Mouse (Mus musculus) embryo, embryonic 9.5 days (tissue): Measurements from ENCODE around the gene Fgfr2.

Source experiments
- DNase-seq: peaks from one replicate; pipeline ENCODE4 v3.0.0-alpha.2; 2017; ENCODE audit errors: extremely low spot score

The Fgfr2 gene

DNA sequence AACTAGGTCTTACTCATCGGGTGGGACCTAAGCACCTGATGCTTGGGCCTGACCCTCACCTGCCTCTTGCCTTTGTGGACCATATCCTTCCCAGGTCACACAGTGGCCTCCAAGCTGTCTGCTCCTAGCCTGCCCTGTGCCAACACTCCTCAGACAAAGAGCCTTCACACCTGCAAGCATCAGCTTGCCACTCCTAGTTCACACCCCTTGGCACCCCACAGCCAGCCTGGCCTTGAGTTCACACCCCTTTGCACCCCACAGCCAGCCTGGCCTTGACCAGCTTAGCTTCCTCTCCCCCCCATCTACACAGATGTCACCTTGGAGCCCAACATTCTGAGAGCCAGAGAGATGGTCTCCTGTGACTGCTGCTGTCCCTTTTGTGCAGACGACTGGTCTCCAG is 319.8 kb downstream of the Fgfr2 start:
- DNase-seq, result no peak

DNA sequence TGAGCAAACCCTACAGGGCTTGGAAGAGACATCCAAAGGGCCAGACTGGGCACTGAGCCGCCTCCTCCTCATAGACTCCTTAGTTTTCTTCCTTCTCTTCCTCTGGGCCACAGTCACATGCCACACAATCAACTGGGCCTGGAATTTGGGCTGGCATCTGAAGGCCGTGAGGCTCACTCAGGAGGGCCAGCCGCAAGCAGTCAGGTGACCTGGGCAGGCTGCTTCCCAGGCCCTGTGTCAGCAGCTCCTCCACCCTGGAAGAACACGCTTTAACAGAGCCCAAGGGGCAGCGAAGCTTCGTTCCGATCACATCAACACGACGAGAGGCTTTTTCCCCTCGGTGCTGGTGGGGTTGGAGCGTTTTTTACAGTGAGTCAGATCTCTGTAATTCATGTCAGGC is 320.5 kb downstream of the Fgfr2 start:
- no peak for DNase-seq

DNA sequence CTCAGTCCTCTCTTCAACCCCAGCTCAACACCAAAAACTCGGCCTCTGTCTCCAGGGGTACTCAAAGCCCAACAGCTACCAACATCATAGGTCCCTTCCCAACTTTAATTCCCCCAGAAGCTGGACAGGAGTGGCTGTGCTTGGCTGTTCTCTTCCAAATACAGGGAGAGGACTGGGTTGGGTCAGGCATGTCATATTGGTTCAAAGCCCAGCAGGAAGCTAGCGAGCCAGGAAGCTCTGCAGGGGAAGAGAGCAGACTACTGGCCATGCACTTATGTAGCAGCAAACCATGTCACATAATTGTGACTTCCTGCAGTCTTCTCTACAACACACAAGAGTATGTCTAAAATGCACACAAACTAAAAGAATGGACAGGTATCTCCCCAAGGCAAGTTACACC is 321.1 kb downstream of the Fgfr2 start:
- no peak for DNase-seq

DNA sequence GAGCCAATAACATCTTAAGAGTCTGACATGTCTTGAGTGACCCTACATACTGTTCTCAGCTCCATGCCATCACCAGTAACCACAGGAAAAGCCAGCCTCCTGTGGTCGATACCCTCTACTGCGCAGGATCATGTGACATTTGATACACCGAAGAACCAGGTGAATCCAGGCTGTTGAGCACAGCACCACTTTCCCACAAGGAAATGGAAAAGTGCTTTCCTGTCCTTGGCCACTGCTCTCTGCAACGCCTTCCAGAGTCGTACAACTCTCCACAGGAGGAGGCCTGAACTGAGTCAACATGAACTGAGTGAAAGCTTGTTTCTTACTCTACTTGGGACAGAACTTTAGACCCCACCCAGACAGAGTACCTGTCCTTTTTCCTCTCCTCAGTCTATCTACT is 321.6 kb downstream of the Fgfr2 start:
- DNase-seq, result no peak

DNA sequence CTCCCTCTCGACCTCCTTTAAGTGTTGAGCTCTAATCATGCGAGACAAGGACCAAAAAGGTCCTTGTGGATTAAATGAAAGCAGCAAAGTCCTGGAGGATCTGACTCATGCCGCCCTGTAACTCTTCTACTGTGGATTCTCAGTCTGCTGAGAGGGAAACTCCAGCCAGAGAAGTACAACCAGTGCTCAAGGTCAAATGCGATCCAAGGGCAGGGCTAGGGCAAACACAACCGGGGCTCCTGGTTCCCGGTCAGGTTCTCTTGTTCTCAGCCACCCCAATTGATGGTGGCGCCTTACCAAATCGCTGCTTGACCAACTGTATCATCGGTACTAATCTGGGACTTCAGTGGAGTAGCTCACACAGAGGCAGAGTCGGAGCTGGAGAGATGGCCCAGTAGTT is 322.3 kb downstream of the Fgfr2 start:
- no peak for DNase-seq

DNA sequence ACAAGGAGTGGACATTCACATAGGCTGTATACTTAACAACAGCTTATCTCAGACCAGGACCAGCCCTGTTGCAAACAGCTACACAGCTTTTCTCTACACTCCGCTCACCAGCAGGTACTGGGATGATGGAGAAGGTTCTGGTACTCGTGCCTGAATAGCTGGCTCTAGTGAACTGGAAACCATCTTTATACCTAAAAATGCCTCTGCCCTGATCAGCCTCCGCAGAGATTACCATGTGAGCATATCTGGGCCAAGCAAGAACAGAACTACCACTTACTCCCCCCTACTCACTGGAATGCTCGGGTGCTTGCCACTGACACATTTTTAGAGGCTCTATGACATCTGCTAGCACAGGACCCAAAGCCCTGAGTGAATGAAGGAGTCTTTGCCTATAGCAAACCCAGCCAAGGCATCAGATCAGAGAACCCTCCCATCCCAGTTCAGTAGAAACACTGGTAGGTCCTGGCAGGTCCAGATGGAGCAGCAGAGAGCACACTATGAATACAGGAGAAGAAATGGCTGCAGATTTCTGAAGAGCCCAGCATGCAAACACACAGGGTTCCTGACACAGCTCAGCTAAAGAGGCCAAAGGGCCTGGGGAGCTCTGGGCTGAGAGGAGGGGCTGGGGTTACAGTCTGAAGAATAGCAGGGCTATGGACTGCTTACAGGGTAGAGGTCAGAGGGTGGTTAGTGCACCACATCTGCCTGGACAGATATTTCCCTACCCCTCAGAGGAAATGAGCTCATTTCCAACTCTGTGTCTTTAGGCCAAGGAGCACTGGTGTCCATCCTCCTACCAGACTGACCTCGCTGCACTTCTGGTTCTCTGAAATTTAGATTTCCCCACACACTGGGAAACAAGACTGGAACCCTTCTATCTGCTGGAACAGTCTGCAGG is 323.8 kb downstream of the Fgfr2 start:
- no peak for DNase-seq

DNA sequence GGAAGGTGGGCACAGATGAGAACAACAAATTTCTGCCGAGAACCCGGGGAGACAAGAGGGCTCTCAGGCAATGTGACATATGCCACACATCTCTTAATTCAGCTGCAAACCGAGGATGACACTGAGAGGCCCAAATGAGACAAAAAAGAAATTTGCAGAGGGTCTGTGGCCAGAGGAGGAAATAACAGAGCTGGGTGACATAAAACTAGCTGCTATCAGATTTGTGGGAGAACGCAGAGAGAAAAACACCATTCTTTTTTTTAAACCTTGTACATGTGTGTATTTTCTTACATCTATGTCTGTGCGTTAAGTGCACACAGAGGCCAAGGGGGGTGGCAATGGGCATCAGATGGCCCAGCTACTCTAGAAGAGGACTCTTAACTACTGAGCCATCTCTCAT is 328.0 kb downstream of the Fgfr2 start:
- no peak for DNase-seq

DNA sequence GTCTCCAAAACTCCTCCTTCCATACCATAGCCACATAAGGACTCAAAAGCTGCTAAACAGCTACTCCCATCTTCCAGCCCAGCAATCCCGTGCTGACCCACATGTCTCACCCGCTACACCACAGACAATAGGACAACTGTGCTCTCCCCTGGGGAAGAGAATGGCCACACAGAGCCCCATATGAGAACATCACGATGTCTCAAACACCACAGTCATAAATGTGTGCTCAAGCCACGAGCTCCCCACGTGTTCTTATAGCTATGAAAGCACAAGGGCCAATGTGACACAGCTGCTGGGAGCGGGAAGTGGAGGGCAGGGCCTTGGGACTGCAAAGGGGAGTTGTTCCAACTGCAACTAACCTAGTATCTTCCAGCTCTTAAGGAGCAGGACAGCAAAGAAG is 329.7 kb downstream of the Fgfr2 start:
- no peak for DNase-seq

DNA sequence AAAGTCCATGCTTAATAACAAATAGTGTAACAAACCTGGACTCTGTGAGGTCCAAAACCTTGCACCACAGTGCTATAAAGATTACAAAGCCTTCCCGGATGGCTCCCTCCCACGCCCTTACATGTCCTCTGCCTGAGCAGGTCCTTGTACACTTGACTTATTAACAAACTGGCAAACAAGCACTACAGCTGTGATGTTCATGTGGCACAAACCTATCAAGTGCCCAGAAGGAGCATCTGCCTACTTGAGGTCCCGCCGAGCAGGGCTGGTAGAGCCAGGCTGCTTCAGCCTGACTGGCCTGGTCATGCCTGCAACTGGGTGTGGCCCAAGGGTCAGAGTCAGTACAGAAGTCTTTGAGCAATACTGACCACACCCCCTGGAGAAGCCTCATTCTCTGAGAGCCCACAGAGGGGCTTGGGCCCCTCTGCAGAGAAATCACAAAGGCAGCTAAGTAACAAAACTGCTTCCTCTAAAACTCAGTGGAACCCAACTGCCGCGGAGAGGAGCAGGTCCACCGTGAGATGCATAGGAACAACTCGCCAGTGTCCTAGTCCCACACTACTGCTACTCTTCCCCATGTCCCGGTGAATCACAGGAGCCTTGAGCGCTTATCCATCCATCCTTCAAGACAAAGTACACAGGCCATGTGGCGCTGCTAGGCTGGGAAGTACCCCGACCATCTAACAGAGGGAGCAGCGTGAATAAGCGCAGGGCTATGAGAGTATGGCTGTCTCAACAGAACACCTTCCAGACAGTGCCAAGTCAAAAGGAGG is 332.5 kb downstream of the Fgfr2 start:
- DNase-seq, result no peak

DNA sequence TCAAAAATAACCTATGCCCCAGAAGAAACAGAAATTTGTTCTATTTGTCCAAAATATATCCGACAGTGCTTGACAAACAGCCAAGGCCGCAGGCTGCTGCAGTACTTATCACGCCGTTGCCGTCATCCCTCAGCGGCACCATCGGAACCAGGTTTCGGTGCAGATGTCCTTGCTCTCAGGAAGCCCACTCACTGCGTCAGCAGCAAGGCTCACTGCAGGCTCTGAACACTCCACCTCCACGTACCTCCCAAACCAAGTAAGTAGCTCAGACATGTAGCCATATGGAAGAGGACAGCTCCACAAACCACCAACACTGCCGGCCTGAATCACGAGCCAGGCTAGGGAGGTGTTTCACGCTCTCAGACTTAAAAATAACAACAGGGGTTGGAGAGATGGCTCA is 334.3 kb downstream of the Fgfr2 start:
- no peak for DNase-seq

DNA sequence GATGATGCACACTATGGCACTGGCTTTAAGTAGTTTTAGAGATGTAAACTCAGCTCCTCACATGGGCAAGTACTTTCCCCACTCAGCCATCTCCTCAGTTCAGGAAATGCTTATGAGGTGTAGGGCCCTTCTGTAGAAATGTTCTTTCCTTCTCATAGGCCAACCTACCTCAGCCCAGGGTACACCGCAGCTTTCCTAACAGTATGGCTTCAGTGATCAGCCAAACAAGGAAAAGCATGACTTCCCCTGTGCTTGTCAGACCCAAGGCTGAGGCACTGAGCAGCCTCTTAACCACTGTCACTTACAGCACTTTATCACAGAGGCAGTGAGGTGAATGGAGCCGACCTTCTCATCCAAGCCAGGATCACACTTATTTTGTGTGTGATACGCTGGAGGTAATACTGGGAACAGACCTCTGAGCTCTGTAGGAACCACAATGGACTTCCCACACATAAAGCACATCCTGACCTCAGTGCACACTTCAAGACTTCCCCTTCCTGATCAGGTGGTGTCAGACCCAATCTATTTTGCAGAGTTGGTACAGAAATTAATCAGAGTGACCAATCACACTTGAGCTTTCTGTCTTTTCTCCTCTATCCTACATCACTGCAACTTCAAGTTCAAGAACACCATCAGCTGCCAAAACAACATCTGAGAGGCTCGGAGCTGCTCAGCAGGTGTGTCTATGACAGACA is 335.5 kb downstream of the Fgfr2 start:
- DNase-seq, result no peak

DNA sequence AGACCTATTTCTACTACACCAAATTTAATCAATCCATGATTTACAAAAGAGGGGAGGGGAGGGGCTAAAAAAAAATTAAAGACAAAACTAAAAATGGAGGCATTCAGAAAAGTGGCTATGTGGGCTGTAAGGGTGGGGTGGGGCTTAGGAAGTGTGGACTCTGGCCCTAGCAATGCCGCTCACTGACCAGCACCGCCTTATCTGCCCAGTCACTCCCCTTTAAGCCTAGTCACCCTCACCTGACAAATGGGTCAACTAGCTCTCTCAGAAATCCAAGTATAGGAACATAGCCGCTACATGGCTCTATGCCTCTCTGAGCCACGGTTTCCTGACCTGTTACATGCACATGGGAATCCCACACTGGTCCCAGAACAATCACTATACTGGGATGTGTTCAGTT is 336.1 kb downstream of the Fgfr2 start:
- no peak for DNase-seq

DNA sequence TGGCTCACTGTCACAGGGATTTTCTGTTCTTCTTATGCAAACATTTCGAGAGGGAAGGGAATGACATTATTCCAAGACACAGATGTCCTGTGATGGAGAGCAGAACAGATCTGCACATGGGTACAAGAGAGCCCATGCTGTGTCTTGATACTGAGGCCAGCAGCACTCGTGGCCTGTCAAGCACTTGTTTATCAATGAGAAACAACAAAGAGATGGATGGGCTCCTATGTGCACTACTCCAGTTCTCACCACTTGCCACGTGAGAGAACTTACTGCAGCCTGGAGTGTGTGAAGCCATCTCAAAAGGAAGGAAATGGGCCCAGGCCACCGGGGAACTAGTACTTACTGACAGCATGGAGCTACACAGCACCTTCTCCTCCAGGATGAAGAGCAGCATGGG is 336.6 kb downstream of the Fgfr2 start:
- DNase-seq, result no peak

DNA sequence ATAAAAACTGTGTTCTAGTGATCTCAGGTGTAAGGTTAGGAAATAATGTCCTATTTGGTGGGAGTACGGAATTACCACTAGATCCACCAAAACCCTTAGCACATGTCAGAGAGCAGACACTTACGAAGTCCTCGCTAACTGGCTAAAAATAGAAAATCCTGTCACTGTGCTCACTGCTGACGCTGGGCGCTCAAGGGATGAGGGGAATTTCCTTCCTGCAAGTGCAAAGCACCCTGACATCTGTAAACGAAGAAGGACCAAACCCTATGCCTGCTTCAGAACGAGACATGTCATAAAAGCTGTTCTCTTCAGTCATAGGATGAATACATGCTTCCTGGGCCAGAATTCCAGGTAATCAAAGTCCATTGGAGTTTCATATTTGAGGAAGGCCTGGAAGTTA is 337.1 kb downstream of the Fgfr2 start:
- DNase-seq, result no peak

DNA sequence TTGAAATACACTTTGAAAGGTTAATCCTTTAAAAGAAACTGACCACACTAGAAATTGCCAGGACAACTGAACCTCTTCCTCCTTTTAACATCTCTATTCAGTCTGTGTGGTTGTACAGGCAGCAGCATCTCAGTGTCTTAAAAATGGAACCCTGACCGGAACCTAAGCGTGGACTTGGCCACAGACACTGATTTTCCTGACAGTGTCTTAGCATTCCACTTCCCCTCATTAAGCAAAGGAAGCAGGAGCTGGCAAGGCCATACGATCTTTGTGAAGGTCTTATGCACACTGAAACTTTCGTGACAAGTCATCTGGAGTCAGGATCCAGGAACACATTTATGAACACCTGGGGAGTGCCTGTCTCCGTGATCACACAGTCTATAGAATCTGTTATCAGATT is 339.0 kb downstream of the Fgfr2 start:
- no peak for DNase-seq

DNA sequence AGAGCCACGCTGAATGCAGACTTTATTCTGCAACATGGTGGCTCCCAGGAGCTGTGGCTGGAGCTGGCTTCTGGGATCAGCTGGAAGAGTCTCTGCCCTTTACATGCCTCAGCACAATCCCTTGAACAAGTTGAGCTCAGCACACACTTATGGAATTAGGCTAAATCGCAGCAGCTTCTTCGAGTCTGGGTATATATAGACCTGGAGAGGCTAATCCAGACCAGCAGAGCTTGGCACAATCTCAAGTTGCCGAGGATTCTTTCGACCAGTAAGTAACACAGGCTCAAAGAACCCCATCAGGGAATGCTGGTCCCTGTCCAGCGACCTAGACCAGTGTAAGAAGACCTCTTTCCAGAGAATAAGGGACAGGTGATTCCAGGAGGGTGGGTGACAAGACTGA is 341.3 kb downstream of the Fgfr2 start:
- no peak for DNase-seq

DNA sequence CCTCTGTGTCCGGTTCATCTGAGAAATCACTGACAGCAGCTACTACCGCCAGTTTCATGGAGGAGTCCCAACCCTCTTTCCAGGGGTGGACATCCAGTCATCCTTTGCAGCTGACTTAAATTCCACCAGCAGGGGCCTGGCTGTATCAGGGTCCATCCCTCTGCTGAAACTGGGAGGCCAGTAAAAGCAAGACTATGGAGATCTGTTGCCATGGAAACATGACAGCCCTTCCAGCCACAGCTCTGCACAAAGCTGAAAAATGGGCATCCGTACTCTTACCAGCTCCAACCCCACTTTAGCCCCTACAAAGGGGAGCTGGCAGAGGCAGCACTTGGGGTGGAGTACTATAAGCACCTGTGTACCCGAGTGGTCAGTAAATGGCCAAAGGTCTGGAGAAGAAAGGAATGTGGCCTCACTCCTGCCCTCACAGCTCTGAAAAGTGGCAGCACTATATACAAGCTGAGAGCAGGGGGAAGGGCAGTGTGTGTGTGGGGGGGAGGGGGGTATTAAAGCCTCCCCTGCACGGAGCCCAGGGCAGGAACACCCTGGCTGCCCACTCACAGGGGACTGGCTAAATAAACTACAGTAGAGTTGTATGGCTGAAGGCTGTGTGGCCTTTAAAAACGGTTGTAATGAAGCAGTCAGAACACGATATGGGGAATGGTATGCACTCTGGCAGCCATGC is 341.9 kb downstream of the Fgfr2 start:
- peak; percentile 53 for DNase-seq

DNA sequence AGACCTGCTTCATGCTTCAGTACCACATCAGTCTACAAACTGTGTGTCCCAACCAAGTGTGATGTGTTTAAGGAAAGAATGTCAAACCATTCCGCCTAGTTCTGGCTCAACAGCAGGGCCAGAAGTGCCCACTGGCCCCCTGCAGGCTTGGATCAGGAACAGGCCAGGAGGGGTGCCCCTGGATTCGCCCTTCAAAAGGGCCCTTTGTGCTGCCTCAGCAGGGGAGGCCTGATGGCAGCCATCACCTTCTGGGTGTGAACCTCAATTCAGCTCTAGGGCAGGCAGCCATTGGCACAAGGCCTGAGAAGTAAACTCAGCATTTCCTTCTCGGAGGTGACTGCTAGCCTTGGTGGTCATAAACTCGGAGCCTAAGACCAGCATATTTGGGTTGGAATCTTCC is 342.5 kb downstream of the Fgfr2 start:
- DNase-seq, result peak; percentile 22

DNA sequence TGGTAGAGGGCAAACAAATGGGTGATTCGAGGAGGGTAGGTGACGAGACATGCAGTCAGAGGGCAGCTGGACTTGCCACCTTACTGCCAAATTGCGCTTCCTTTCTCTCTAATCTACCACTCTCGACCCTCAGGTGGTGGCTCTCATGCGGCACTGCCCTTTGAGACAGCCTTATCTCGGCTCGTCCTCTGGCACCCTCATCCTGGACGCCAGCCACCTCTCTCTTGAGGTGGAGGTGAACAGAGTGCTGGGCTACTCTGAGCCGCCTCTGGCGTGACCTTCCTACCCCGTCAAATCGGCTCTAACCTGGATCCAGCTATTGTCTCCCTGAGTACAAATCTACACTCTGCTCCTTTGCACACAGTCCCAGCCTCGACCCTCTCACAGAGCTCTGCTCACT is 344.5 kb downstream of the Fgfr2 start:
- DNase-seq, result no peak

DNA sequence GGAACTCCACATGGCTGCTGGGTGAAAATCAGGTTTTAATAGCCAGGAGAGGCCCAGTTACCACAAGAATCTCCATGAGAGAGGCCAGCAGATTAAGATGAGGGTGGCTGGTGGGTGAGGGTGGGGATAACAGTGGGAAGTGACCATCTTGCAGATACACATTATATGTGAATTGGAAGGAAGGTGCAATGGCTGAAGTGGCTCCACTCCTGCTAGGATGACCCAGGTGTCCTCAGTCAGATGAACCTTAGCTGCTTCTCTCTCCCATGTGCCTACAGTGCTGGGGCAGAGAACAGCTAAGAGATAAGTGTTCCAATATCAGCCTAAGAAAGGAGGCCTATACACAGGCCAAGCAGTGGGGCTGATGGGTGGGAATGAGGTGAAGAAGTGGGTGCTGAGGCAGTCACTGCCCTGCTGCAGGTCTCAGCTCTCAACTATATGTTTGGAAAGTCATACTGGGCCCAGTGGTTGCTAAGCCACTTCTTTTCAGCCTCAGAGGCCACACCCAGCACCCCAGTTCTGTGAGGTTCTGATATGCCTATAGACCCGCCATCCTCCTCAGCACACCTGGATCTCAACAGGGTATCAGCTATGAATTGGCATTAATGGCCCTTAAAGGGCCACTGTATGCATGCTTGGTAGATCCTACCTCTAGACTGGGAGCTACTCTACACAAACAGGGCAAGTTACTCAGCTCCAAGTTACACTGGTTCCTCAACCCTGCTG is 345.3 kb downstream of the Fgfr2 start:
- no peak for DNase-seq

DNA sequence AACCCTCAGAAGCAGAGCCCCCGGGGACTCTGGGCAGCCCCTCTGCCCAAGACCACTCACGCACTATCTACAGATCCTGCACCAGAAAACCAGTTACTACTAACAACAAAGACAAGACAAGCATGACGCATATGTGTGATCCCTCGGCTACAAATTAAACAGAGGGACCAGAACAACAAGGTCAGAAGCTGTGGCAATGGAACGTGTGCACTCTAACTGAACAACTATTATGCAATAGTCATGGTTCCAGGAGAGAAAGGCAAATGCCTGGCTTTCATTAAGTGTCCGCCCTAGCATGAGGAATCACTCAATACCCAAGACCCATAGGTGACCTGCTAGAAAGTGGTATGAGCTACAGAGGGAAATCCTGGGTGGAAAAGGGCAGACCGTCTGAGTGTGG is 346.0 kb downstream of the Fgfr2 start:
- DNase-seq, result no peak
